Mouse (Mus musculus): ENCODE measurements around the gene Mcts2. TPM values are rescaled to one million over a fixed set of nuclear protein-coding genes. Genes with fewer than 3 reads are reported as not detected.
A peak's percentile ranks its signal among the peaks of the same experiment; 100 is the strongest.

Gene Mcts2
- polyA plus RNA-seq, 1 experiment: 22.9 TPM

DNA sequence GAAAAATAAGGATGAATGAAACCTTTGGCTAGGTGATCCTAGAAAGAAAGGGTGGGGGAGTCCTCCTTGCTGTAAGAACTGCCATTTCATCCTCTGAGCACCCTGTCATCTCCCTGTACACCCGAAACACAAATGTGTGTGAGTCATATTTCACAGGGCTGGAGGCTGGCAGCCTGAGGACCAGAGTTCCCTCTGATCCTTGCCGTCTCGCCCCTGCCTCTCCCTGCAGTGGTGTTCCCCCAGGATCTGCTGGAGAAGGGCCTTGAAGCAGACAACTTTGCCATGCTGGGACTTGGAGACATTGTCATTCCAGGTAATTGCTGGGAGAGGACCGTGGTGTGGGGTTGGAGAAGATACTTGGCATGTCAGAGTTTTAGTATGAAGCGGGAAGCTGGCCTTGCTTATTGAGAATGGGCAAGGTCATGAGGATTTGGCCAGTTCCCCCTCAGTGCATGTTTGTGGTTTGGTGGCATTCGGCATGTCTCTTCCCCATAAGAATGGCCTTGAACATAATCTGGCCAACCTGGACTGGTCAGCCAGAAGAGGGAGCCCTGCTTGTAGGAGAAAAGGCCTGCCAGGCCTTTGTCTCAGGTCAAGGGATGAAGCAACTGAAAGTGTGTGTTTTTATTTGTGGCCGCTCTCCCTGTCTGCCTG, 4.9 kb downstream of the Mcts2 start:
- TF ChIP-seq CTCF (IDR thresholded peaks at IDR 0.05; ENCODE audit: borderline replicate concordance, extremely low read depth, insufficient read depth, insufficient read length) (peak; percentile 40; the same call in 1 of the 2 replicates), POLR2A (IDR thresholded peaks at IDR 0.05; ENCODE audit: borderline replicate concordance, extremely low read depth, insufficient read depth, insufficient read length, poor library complexity, severe bottlenecking) (no peak)
- peak; percentile 44 for DNase-seq (ENCODE audit: low read depth)

DNA sequence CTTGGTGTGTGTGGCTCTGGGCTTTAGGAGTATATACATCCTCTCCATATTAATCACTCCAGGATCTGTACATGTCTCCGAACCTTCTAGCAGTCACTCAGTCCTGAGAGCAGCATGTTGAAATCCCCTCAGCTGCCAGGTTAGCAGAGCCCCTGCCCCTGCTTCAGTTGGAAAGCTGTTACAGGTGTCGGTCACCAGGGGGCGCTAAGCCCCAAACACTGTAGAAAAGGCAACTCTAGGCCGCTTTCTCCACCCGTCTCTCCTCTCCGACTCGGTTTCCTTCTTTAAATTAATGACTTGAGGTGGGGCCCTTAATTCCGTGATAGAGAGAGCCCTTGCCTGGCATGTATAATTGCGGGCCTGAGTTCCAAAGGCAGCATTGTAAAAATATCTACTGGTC, 6.4 kb downstream of the Mcts2 start:
- DNase-seq (ENCODE audit: low read depth): peak; percentile 86
- TF ChIP-seq POLR2A (IDR thresholded peaks at IDR 0.05; ENCODE audit: borderline replicate concordance, extremely low read depth, insufficient read depth, insufficient read length, poor library complexity, severe bottlenecking) (no peak), CTCF (IDR thresholded peaks at IDR 0.05; ENCODE audit: borderline replicate concordance, extremely low read depth, insufficient read depth, insufficient read length) (peak; percentile 90)

DNA sequence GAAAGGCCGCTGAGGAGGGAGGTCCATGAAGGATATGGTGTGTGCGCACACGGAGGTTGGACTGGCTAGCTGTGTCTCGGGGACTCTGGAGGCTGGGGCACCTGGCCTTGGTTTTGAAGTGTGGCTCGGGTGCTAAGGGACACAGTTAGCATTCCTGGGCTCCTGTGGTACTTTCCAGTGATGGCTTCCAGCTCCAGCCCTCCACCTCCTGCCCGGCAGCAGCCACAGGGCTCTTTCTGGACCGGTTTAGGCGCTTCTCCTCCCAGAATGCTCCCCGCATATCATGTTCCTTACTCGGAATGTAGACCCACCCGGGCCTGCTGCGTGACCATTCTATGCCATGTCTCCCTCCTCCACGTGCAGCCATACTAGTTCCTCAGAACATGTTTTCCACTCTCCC, 6.9 kb downstream of the Mcts2 start:
- TF ChIP-seq POLR2A (IDR thresholded peaks at IDR 0.05; ENCODE audit: borderline replicate concordance, extremely low read depth, insufficient read depth, insufficient read length, poor library complexity, severe bottlenecking) (no peak), CTCF (IDR thresholded peaks at IDR 0.05; ENCODE audit: borderline replicate concordance, extremely low read depth, insufficient read depth, insufficient read length) (no peak)
- no peak for DNase-seq (ENCODE audit: low read depth)

DNA sequence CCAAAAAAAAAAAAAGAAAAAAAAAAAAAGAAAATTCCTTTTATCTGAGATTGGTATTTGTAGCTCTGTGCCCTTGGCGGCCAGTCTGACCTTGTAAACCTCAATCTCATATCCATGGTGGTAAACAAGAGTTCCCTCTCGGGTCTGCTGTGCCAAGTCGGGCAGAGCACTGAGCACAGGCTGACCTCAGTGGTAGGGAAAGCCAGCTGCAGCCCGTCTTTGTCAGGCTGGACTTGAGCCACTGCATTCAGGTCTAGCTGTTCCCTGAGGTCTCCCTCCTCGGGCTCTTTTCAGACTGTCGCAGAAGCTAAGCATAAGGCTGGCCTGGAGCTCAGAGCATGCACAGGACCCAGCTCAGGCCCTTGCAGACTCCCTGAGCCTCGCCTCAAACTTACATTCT, 7.9 kb downstream of the Mcts2 start:
- TF ChIP-seq POLR2A (IDR thresholded peaks at IDR 0.05; ENCODE audit: borderline replicate concordance, extremely low read depth, insufficient read depth, insufficient read length, poor library complexity, severe bottlenecking) (no peak), CTCF (IDR thresholded peaks at IDR 0.05; ENCODE audit: borderline replicate concordance, extremely low read depth, insufficient read depth, insufficient read length) (no peak)
- DNase-seq (ENCODE audit: low read depth): no peak

DNA sequence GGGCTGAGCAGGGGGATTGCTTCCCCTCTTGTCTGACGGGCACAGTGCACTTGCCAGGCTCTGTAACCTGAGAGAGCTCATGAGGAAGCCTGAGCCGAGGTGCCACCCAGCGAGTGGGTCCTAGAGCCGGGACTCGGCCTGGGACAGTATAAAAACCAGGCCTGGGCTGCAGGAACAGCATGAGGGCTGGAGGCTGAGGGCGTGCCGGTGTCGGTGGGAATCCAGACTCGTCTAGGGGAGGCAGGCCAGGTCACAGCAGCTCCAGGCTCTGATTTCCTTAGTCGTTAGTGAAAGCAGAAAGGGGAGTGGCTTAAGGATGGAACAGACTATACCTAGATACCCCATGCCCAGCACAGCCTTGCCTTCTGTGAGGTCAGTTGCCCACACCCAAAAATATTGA, 9.2 kb downstream of the Mcts2 start:
- DNase-seq (ENCODE audit: low read depth): no peak

DNA sequence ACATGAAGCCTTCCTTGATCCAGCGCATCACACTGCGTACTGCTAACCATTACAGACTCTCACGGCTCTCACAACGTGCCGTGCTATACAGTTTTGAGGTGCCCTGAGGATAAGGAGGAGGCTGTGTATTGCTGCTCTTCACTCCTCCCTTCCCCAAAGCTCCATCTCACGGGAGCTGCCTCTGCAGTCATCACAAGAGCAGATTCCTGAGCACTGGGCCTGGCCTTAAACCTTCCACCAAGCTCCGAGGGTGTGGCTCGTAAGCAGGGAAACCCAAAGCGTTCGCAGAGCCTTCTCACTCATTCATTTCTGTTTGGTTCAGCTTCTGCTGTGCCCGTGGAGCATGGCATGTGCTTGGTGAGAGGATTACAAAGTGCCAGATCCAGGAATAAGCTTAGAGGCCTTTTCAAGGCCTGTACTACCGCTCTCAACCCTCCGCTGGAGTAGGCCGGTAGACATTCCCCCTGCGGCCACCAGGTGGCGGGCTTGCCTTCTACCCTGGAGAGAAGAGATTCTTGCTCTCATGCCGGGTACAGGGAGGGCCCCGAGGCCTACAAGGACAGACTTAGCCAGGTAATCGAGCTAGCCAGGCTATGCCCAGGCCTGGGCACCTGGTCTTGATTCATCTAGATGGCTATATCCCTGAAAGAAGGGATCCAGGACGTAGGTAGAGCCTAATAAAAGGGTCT, 9.8 kb downstream of the Mcts2 start:
- DNase-seq (ENCODE audit: low read depth): peak; percentile 95
- TF ChIP-seq POLR2A (IDR thresholded peaks at IDR 0.05; ENCODE audit: borderline replicate concordance, extremely low read depth, insufficient read depth, insufficient read length, poor library complexity, severe bottlenecking) (no peak), CTCF (IDR thresholded peaks at IDR 0.05; ENCODE audit: borderline replicate concordance, extremely low read depth, insufficient read depth, insufficient read length) (peak; percentile 98)

More for the DNA sequence above, 9.2 kb downstream of the Mcts2 start:
- TF ChIP-seq POLR2A (IDR thresholded peaks at IDR 0.05; ENCODE audit: borderline replicate concordance, extremely low read depth, insufficient read depth, insufficient read length, poor library complexity, severe bottlenecking): no peak
- TF ChIP-seq CTCF (IDR thresholded peaks at IDR 0.05; ENCODE audit: borderline replicate concordance, extremely low read depth, insufficient read depth, insufficient read length): no peak

DNA sequence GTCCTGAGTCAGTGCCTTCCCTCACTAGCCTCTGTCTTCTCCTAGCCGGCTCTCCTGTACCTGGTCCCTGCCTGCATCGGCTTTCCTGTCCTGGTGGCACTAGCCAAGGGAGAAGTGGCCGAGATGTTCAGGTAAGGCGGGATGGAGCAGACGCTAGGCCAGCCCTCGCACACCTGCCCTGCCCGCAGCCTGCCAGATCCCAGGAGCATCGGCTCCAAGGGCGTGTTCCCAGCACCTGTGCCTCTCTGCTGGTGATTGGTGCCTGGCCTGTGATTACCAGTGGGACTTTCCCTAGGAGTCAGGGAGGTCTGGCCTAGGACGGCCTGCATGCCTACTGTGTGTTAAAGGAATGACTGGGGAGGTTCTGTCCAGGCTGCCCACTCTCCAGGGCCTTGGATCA, 13.3 kb downstream of the Mcts2 start:
- DNase-seq (ENCODE audit: low read depth): no peak
- TF ChIP-seq CTCF (IDR thresholded peaks at IDR 0.05; ENCODE audit: borderline replicate concordance, extremely low read depth, insufficient read depth, insufficient read length) (no peak), POLR2A (IDR thresholded peaks at IDR 0.05; ENCODE audit: borderline replicate concordance, extremely low read depth, insufficient read depth, insufficient read length, poor library complexity, severe bottlenecking) (no peak)

DNA sequence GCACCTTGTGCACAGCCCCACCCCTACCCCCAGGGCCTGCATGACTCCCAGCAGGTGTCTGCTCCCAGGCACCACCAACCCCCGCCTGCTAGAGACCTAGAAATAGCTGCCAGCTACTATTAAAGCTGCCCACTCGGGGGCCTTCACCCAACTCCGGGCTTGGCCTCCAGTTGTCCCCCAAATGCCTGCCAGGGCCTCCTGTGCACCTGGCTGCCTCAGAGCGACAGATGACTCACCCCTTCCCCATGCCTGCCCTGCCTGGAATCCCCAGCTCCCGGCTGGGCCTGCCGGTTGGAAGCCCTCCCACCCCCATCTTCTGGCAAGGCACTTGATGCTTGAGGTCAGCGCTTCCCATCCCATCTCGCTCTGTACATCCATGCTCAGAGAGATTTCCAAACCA, 13.9 kb downstream of the Mcts2 start:
- TF ChIP-seq POLR2A (IDR thresholded peaks at IDR 0.05; ENCODE audit: borderline replicate concordance, extremely low read depth, insufficient read depth, insufficient read length, poor library complexity, severe bottlenecking) (no peak), CTCF (IDR thresholded peaks at IDR 0.05; ENCODE audit: borderline replicate concordance, extremely low read depth, insufficient read depth, insufficient read length) (no peak)
- DNase-seq (ENCODE audit: low read depth): no peak

DNA sequence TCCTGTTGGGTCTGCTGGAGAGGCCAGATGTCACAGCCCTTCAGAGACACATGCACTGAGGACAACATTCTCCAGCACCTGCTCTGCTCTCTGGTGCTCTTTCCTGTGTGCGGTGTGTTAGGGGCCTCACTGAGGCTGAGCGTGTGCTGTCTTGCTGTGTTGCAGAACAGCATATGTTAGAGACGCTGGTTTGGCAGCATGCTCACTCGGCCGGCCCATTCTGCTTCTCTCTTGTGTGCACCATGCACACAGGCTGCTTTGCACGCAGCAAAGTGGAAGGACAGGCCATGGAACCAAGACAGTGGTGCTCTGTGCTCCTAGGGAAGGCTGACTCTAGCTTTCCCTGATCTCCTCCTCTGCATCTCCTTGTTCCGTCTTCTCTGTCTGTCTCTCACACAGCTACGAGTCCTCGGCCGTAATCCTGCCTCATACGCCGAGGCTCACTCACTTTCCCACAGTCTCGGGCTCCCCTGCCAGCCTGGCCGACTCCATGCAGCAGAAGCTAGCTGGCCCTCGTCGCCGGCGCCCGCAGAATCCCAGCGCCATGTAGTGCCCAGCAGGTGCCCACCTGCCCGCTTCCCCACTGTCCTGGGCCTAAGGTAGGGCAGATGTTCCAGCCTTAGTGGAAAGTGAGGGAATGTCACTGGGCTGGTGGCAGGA, 16.9 kb downstream of the Mcts2 start:
- DNase-seq (ENCODE audit: low read depth): no peak
- no peak for TF ChIP-seq CTCF (IDR thresholded peaks at IDR 0.05; ENCODE audit: borderline replicate concordance, extremely low read depth, insufficient read depth, insufficient read length)
- no peak for TF ChIP-seq POLR2A (IDR thresholded peaks at IDR 0.05; ENCODE audit: borderline replicate concordance, extremely low read depth, insufficient read depth, insufficient read length, poor library complexity, severe bottlenecking)

DNA sequence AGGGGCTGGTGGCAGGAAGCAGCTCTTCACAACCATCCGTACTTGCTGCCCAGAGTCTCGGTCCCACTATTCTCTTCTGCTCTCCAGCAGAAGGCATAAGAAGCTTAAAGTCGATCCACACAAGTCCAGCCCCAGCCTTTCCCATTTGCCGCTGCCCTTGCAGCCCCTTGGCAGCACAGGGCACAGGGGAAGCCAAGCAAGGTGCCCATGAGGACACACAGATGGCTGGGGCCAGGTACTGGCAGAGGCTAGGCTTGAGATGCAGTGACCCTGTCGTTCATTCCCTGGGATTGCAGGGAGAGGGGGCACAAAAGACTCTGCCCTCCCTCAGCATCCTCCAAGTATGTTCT, 17.4 kb downstream of the Mcts2 start:
- no peak for DNase-seq (ENCODE audit: low read depth)
- TF ChIP-seq CTCF (IDR thresholded peaks at IDR 0.05; ENCODE audit: borderline replicate concordance, extremely low read depth, insufficient read depth, insufficient read length): no peak
- TF ChIP-seq POLR2A (IDR thresholded peaks at IDR 0.05; ENCODE audit: borderline replicate concordance, extremely low read depth, insufficient read depth, insufficient read length, poor library complexity, severe bottlenecking): no peak

DNA sequence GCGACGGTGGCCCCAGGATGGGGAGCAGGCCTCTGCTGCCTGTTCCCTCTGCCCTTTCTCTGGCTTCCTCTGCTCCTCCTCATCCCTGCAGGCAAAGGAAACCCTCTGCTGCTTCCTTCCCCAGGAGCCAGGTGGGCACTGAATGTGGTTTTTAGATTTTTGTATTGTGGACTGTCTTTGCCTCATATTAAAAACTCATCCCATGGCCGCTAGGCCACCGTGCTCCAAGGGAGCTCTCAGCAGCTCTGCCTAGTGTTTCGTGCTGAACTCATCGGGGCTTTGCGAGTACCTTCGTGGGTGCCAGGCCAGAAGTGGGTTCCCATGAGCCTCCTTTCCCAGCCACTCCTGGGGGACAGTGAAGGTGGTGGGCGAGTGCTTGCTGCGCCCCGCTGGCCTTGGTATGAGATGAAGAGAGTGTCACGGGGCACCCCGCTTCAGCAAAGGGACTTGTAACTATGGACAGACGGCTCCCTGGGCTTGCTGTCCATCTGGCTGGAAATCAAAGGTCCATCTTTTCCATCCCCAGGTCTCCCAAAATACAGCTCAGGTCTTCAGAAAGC, 18.1 kb downstream of the Mcts2 start:
- DNase-seq (ENCODE audit: low read depth): no peak
- no peak for TF ChIP-seq POLR2A (IDR thresholded peaks at IDR 0.05; ENCODE audit: borderline replicate concordance, extremely low read depth, insufficient read depth, insufficient read length, poor library complexity, severe bottlenecking)
- TF ChIP-seq CTCF (IDR thresholded peaks at IDR 0.05; ENCODE audit: borderline replicate concordance, extremely low read depth, insufficient read depth, insufficient read length): no peak
